Mouse (Mus musculus) olfactory bulb, adult 2 months (tissue): Measurements from ENCODE around the gene Znhit3.

ENCODE experiments used
- CTCF ChIP-seq: fragments of 200-500 bp; IDR thresholded peaks from 2 replicates; pipeline ENCODE4 v1.5.1; 2012; ENCODE audit warnings: low read depth, mild to moderate bottlenecking, low read length, moderate library complexity; ENCODE audit not compliant: insufficient read depth
- POLR2A ChIP-seq: fragments of 200-500 bp; IDR thresholded peaks from 2 replicates; pipeline ENCODE4 v1.6.1; 2012; ENCODE audit warnings: mild to moderate bottlenecking, low read depth, low read length, moderate library complexity; ENCODE audit not compliant: insufficient read depth

GRCm38 (mm10) chr11:84869537-84870232 is 46.5 kb downstream of the Znhit3 start:
- TF ChIP-seq POLR2A: peak; percentile 66; the same call in 1 of the 2 replicates
- no peak for TF ChIP-seq CTCF
